In the genomic region with DNA sequence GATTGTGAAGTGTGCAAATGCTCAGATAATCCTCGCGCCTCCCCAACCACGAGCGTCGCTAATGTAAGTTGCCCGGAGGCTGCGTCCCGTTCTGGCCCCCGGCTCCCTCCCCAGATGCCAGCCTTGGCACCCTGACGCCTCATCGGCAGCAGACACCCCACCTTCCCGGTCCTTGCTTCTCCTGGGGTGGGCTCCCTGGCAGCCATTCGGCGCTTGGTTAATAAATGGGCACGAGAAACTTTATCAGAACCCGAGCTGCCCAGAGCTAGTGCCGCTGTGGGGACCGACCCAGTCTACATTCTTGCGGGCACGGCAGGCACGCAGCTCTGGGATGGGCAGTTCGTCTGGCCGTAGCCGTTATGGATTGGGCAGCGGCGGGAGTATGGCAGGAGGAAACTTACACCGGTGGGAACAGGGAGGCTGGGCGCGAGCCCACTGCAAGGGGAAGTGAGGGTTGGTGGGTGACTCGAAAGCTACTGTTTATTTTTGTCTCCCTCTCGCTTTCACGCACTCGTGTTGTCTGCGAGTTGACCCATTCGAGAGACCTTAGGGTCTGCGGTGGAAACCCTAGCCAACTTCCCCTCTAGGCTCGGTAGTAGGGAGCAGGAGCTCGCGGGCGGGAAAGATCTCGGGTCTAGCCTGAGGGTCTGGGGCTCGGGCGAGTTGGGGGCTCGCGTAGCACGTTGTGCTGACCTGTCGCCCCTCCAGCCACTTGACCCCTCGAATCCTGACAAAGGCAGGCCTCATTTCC, we compare ENCODE assay signal across 1 mouse cellular context.
TF ChIP-seq lines count a peak whose summit lies in the region.

No protein-coding gene starts in this region.

TF ChIP-seq in CH12.LX, 34 proteins besides CTCF, POLR2A, EP300 and RAD21 (continued from another document):
- TF ChIP-seq CHD1 (IDR thresholded peaks at IDR 0.05; ENCODE audit: low read depth, low read length), result no peak; the same call in 1 of the 2 replicates
- peak; percentile 73; the same call in 1 of the 2 replicates for TF ChIP-seq SIN3A (IDR thresholded peaks at IDR 0.05; ENCODE audit: low read length)
- no peak for TF ChIP-seq MXI1 (IDR thresholded peaks at IDR 0.05; ENCODE audit: low read depth, low read length)
- TF ChIP-seq ZMIZ1 (IDR thresholded peaks at IDR 0.05; ENCODE audit: low read depth, low read length), result no peak; the same call in 1 of the 2 replicates
- no peak for TF ChIP-seq JUN (IDR thresholded peaks at IDR 0.05; ENCODE audit: insufficient read depth, low read depth, low read length)
- TF ChIP-seq BHLHE40 (IDR thresholded peaks at IDR 0.05; ENCODE audit: low read depth, low read length), result peak; percentile 50
- TF ChIP-seq NRF1 (IDR thresholded peaks at IDR 0.05; ENCODE audit: low read depth, low read length), result no peak
- TF ChIP-seq USF1 (IDR thresholded peaks at IDR 0.05; ENCODE audit: low read depth, low read length), result no peak
- TF ChIP-seq ZKSCAN1 (IDR thresholded peaks at IDR 0.05; ENCODE audit: borderline replicate concordance, low read depth, low read length), result no peak
- TF ChIP-seq POLR2AphosphoS2 (IDR thresholded peaks at IDR 0.05; ENCODE audit: low read depth, low read length), result no peak
- TF ChIP-seq TBP (conservative IDR thresholded peaks at IDR 0.05; ENCODE audit: low read depth, low read length), result no peak
- no peak for TF ChIP-seq ZNF384 (IDR thresholded peaks at IDR 0.05; ENCODE audit: low read depth, low read length)
- no peak for TF ChIP-seq CHD2 (IDR thresholded peaks at IDR 0.05; ENCODE audit: low read length)
- TF ChIP-seq TCF12 (IDR thresholded peaks at IDR 0.05; ENCODE audit: low read depth, low read length), result no peak
- TF ChIP-seq MYC (IDR thresholded peaks at IDR 0.05; ENCODE audit: low read depth, low read length), result no peak; the same call in none of the 2 replicates
- no peak; the same call in 1 of the 2 replicates for TF ChIP-seq MAZ (IDR thresholded peaks at IDR 0.05; ENCODE audit: low read depth, low read length)
- TF ChIP-seq KAT2A (IDR thresholded peaks at IDR 0.05; ENCODE audit: insufficient replicate concordance, low read length), result no peak
- TF ChIP-seq NELFE (IDR thresholded peaks at IDR 0.05; ENCODE audit: low read depth, low read length), result no peak
- TF ChIP-seq UBTF (IDR thresholded peaks at IDR 0.05; ENCODE audit: low read depth, low read length), result peak; percentile 70; the same call in 1 of the 2 replicates
- peak; percentile 50; the same call in 1 of the 2 replicates for TF ChIP-seq MEF2A (IDR thresholded peaks at IDR 0.05; ENCODE audit: borderline replicate concordance, low read depth, low read length)
- TF ChIP-seq HCFC1 (IDR thresholded peaks at IDR 0.05; ENCODE audit: low read depth, low read length), result 0 out of 2 replicates have a peak, but pooled peaks have one; percentile 11
